Mouse (Mus musculus): ENCODE results near the gene Mapk1ip1. TPM values are rescaled to one million over a fixed set of nuclear protein-coding genes. Genes with fewer than 3 reads are reported as not detected.
A peak's percentile ranks its signal among the peaks of the same experiment; 100 is the strongest.

Gene Mapk1ip1
- total and polyA plus RNA-seq, 2 experiments from 2014 or later = 16.9 to 24.7 TPM

DNA sequence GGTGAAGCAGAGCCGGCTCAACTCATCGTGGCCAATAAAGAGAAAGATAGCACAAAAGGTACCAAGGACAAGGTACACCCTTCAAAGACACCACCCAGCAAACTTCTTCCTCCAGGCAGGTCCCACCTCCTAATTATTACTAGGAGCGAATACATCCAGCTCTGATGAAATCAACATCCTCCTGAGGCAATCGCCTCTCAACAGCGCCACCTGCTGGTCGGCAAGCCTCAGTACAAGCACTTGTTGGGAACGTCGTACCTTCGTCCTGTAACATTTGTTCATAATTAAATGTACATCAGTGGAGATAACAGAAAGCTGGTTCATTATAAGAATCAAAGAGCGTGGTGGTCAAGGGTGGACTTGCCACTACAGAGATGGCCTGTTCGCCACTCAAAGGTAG lies 18.3 kb downstream of the Mapk1ip1 start:
- Histone ChIP-seq H3K36me3 (replicated peaks; ENCODE audit: control insufficient read depth, insufficient read depth, low read length) (no peaks in the 10 kb centered on the region), H3K4me2 (ENCODE audit: low read depth, low read length) (no peak overlapping the region), H3K9ac (replicated peaks; ENCODE audit: low read depth, low read length) (no peak overlapping the region), H3K9me3 (replicated peaks; ENCODE audit: control insufficient read depth, low read length) (no peaks in the 10 kb centered on the region), H3K4me3 (ENCODE audit: low read depth, low read length) (no peak overlapping the region), H3K27me3 (ENCODE audit: control insufficient read depth, insufficient read depth, low read length) (no peaks in the 10 kb centered on the region), H3K4me1 (ENCODE audit: control insufficient read depth, insufficient read depth) (no peaks in the 10 kb centered on the region), H3K27ac (ENCODE audit: low read depth) (no peak overlapping the region)
- TF ChIP-seq CTCF (IDR thresholded peaks at IDR 0.05; ENCODE audit: low read depth) (peak; percentile 96), EP300 (IDR thresholded peaks at IDR 0.05; ENCODE audit: low read depth) (no peak)
- 17% methylated on average over 11 of the region's 11 CpGs for WGBS
- peak; percentile 51 for DNase-seq (ENCODE audit: low spot score)
- ATAC-seq (ENCODE audit: insufficient read depth, low read depth) = no peak

GRCm38 (mm10) chr7:138824995-138825756 lies 20.9 kb downstream of the Mapk1ip1 start:
- Histone ChIP-seq H3K9me3 (replicated peaks; ENCODE audit: control insufficient read depth, low read length) (no peaks in the 10 kb centered on the region), H3K9ac (replicated peaks; ENCODE audit: low read depth, low read length) (no peak overlapping the region), H3K4me2 (ENCODE audit: low read depth, low read length) (no peak overlapping the region), H3K4me1 (ENCODE audit: control insufficient read depth, insufficient read depth) (no peaks in the 10 kb centered on the region), H3K27ac (ENCODE audit: low read depth) (no peak overlapping the region), H3K36me3 (replicated peaks; ENCODE audit: control insufficient read depth, insufficient read depth, low read length) (no peaks in the 10 kb centered on the region), H3K4me3 (ENCODE audit: low read depth, low read length) (no peak overlapping the region), H3K27me3 (ENCODE audit: control insufficient read depth, insufficient read depth, low read length) (no peaks in the 10 kb centered on the region)
- 79% methylated on average over 19 of the region's 19 CpGs for WGBS
- TF ChIP-seq CTCF (IDR thresholded peaks at IDR 0.05; ENCODE audit: low read depth) (no peak), EP300 (IDR thresholded peaks at IDR 0.05; ENCODE audit: low read depth) (no peak)
- DNase-seq (ENCODE audit: low spot score) (no peak), ATAC-seq (ENCODE audit: insufficient read depth, low read depth) (no peak)

DNA sequence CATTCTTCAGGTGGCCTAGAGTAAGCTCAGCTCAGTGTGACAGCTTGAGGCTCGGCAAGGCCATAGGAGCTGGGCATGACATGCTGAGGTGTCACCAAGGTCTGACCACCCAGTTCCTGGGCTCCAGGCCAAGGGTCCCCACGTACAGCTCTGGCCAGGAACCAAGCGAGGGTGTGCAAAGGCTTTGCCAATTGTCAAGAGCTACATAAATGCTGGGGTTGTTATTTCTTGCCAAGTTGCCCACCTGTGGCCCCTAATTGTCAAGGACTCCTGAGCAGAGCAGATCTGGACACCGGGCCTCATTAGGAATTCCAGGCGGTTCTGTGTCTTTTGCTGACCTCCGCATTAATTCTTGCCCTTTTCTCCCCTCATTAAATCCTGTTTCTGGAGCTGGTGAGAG lies 21.6 kb downstream of the Mapk1ip1 start:
- H3K9ac ChIP-seq (replicated peaks; ENCODE audit: low read depth, low read length) = no peak overlapping the region
- no peak overlapping the region for H3K27ac ChIP-seq (ENCODE audit: low read depth)
- H3K4me1 ChIP-seq (ENCODE audit: control insufficient read depth, insufficient read depth) = no peaks in the 10 kb centered on the region
- no peaks in the 10 kb centered on the region for H3K36me3 ChIP-seq (replicated peaks; ENCODE audit: control insufficient read depth, insufficient read depth, low read length)
- no peak overlapping the region for H3K4me3 ChIP-seq (ENCODE audit: low read depth, low read length)
- TF ChIP-seq EP300 (IDR thresholded peaks at IDR 0.05; ENCODE audit: low read depth) = no peak
- TF ChIP-seq CTCF (IDR thresholded peaks at IDR 0.05; ENCODE audit: low read depth) = no peak
- no peak for DNase-seq (ENCODE audit: low spot score)
- ATAC-seq (ENCODE audit: insufficient read depth, low read depth) = no peak
- 54% methylated on average over 6 of the region's 6 CpGs for WGBS
- no peaks in the 10 kb centered on the region for H3K27me3 ChIP-seq (ENCODE audit: control insufficient read depth, insufficient read depth, low read length)
- H3K4me2 ChIP-seq (ENCODE audit: low read depth, low read length) = no peak overlapping the region
- H3K9me3 ChIP-seq (replicated peaks; ENCODE audit: control insufficient read depth, low read length) = no peaks in the 10 kb centered on the region

DNA sequence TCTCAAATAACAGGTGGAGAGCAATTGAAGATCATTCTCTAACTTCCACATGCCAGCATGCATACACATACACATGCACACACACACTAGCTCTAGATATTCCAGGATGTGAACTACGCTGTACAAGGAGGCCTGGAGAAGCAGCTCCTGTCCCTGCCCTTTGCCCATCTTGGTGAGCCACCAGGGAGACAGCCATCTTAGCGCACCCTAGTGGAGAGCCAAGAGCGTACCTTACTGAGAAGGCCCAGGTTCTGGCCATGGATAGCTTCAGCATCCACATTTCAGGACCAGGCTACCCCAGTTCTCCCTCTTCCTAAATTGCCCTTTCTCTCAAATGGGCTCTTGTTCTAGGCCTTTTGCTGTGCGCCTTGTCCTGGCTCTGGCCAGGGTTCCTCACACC lies 27.8 kb downstream of the Mapk1ip1 start:
- no peaks in the 10 kb centered on the region for H3K9me3 ChIP-seq (replicated peaks; ENCODE audit: control insufficient read depth, low read length)
- no peaks in the 10 kb centered on the region for H3K36me3 ChIP-seq (replicated peaks; ENCODE audit: control insufficient read depth, insufficient read depth, low read length)
- 51% methylated on average over 4 of the region's 4 CpGs for WGBS
- ATAC-seq (ENCODE audit: insufficient read depth, low read depth) = no peak
- no peaks in the 10 kb centered on the region for H3K4me1 ChIP-seq (ENCODE audit: control insufficient read depth, insufficient read depth)
- no peak overlapping the region for H3K9ac ChIP-seq (replicated peaks; ENCODE audit: low read depth, low read length)
- H3K27ac ChIP-seq (ENCODE audit: low read depth) = no peak overlapping the region
- DNase-seq (ENCODE audit: low spot score) = no peak
- no peaks in the 10 kb centered on the region for H3K27me3 ChIP-seq (ENCODE audit: control insufficient read depth, insufficient read depth, low read length)
- no peak overlapping the region for H3K4me3 ChIP-seq (ENCODE audit: low read depth, low read length)
- H3K4me2 ChIP-seq (ENCODE audit: low read depth, low read length) = no peak overlapping the region
- TF ChIP-seq CTCF (IDR thresholded peaks at IDR 0.05; ENCODE audit: low read depth) = peak; percentile 34
- no peak for TF ChIP-seq EP300 (IDR thresholded peaks at IDR 0.05; ENCODE audit: low read depth)

DNA sequence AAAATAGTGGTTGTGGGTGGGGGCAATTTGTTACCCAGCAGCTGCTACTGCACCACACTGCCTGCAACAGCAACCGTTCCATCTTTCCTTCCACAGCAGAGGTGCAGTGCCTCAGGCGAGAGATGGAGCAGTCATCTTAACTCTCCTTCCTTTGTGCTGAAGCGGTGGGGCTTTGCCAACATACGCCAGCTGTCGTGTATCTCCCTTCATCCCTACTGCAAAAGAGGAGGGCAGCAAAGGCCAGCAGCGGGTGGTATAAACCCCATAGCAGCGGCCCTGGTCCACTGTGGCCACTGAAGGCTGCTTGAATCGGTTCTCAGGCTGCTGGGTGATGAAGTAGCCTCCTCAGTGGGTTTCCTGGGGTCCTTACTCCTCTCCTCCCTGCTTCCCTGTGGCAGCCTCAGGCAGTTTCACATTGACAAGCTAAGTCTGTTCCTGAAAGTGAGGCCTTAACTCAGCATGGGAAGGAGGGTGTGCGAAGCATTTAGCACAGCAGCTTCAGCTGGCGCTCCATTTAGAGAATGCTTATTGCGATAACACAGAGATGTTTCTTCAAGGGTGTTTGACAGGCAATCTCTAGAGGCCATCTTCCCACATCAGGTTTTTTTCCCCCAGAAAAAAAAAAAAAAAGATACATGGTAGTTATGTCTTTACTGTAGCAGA lies 32.7 kb downstream of the Mapk1ip1 start:
- H3K36me3 ChIP-seq (replicated peaks; ENCODE audit: control insufficient read depth, insufficient read depth, low read length) = no peaks in the 10 kb centered on the region
- no peak overlapping the region for H3K4me3 ChIP-seq (ENCODE audit: low read depth, low read length)
- H3K27ac ChIP-seq (ENCODE audit: low read depth) = no peak overlapping the region
- ATAC-seq (ENCODE audit: insufficient read depth, low read depth) (no peak), DNase-seq (ENCODE audit: low spot score) (no peak)
- no peaks in the 10 kb centered on the region for H3K27me3 ChIP-seq (ENCODE audit: control insufficient read depth, insufficient read depth, low read length)
- no peak overlapping the region for H3K4me2 ChIP-seq (ENCODE audit: low read depth, low read length)
- TF ChIP-seq CTCF (IDR thresholded peaks at IDR 0.05; ENCODE audit: low read depth) = no peak
- TF ChIP-seq EP300 (IDR thresholded peaks at IDR 0.05; ENCODE audit: low read depth) = no peak
- no peaks in the 10 kb centered on the region for H3K4me1 ChIP-seq (ENCODE audit: control insufficient read depth, insufficient read depth)
- H3K9me3 ChIP-seq (replicated peaks; ENCODE audit: control insufficient read depth, low read length) = no peaks in the 10 kb centered on the region
- 68% methylated on average over 11 of the region's 11 CpGs for WGBS
- no peak overlapping the region for H3K9ac ChIP-seq (replicated peaks; ENCODE audit: low read depth, low read length)

Data from heart, postnatal 0 days (tissue).